Mouse (Mus musculus): ENCODE results near the gene B4galt3. TPM values are rescaled to one million over a fixed set of nuclear protein-coding genes. Genes with fewer than 3 reads are reported as not detected.

B4galt3 gene
- polyA plus RNA-seq, 1 experiment from 2014 or later, result 74.9 TPM

GRCm38 (mm10) chr1:171270573-171270900, 409 bp downstream of the B4galt3 start:
- DNase-seq (ENCODE audit: low spot score) (no peak), ATAC-seq (peak; percentile 73)
- Histone ChIP-seq H3K4me2 (ENCODE audit: low read length) (peak overlapping the region; percentile 95), H3K4me3 (ENCODE audit: low read depth, low read length) (peak overlapping the region; percentile 82), H3K4me1 (ENCODE audit: control insufficient read depth, insufficient read depth, low read length) (peaks cover 12% of the 10 kb centered on the region; the same call in 1 of the 2 replicates), H3K9ac (ENCODE audit: low read length) (peak overlapping the region; percentile 86), H3K27me3 (replicated peaks; ENCODE audit: control insufficient read depth, insufficient read depth, low read length) (no peaks in the 10 kb centered on the region), H3K9me3 (replicated peaks; ENCODE audit: control insufficient read depth, low read length) (no peaks in the 10 kb centered on the region), H3K36me3 (ENCODE audit: control insufficient read depth, insufficient read depth, low read length) (peaks cover 38% of the 10 kb centered on the region), H3K27ac (ENCODE audit: low read depth, low read length) (peak overlapping the region; percentile 58; the same call in 1 of the 2 replicates)
- under 1% methylated on average over 19 of the region's 19 CpGs for WGBS

DNA sequence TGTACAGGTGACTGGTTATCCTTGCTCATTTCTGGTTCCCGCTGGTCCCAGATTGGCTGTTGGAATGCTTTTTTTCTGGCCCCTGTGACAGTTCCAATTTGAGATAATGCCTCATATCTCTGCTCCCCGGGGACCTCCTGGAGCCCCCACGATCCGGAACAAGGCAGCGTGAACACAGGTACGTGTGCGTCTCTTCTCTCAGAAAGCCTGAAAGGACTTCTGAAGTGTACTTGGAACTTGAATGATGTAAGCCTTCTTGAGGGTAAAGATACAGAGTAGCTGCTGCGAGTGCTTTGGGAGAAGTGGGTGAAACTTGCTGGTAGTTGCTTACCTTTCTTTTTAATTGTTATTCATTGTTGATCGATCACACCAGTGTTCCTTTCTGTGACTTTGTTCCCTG, 1.1 kb downstream of the B4galt3 start:
- H3K9ac ChIP-seq (ENCODE audit: low read length), result peak overlapping the region; percentile 86
- DNase-seq (ENCODE audit: low spot score) (no peak), ATAC-seq (no peak)
- H3K27ac ChIP-seq (ENCODE audit: low read depth, low read length), result no peak overlapping the region
- H3K27me3 ChIP-seq (replicated peaks; ENCODE audit: control insufficient read depth, insufficient read depth, low read length), result no peaks in the 10 kb centered on the region
- H3K9me3 ChIP-seq (replicated peaks; ENCODE audit: control insufficient read depth, low read length), result no peaks in the 10 kb centered on the region
- WGBS, result 57% methylated on average over 9 of the region's 9 CpGs
- H3K4me3 ChIP-seq (ENCODE audit: low read depth, low read length), result peak overlapping the region; percentile 82
- H3K36me3 ChIP-seq (ENCODE audit: control insufficient read depth, insufficient read depth, low read length), result peaks cover 44% of the 10 kb centered on the region
- H3K4me2 ChIP-seq (ENCODE audit: low read length), result peak overlapping the region; percentile 95
- peaks cover 12% of the 10 kb centered on the region; the same call in 1 of the 2 replicates for H3K4me1 ChIP-seq (ENCODE audit: control insufficient read depth, insufficient read depth, low read length)

DNA sequence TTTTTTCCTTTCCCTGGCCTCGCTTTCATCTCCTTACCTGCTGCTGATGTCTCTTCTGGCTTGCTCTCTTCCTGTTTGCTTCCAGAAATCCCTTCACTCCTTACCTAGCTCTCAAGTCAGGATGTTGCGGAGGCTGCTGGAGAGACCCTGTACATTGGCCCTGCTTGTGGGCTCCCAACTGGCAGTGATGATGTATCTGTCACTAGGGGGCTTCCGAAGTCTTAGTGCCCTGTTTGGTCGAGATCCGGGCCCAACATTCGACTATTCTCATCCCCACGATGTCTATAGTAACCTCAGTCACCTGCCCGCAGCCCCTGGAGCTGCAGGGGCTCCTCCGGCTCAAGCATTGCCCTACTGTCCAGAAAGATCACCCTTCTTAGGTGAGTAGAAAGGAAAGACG, 1.5 kb downstream of the B4galt3 start:
- Histone ChIP-seq H3K4me3 (ENCODE audit: low read depth, low read length) (no peak overlapping the region), H3K27me3 (replicated peaks; ENCODE audit: control insufficient read depth, insufficient read depth, low read length) (no peaks in the 10 kb centered on the region), H3K36me3 (ENCODE audit: control insufficient read depth, insufficient read depth, low read length) (peaks cover 49% of the 10 kb centered on the region), H3K9me3 (replicated peaks; ENCODE audit: control insufficient read depth, low read length) (no peaks in the 10 kb centered on the region), H3K27ac (ENCODE audit: low read depth, low read length) (no peak overlapping the region), H3K9ac (ENCODE audit: low read length) (no peak overlapping the region), H3K4me1 (ENCODE audit: control insufficient read depth, insufficient read depth, low read length) (peaks cover 12% of the 10 kb centered on the region; the same call in 1 of the 2 replicates), H3K4me2 (ENCODE audit: low read length) (peak overlapping the region; percentile 95; the same call in 1 of the 2 replicates)
- 78% methylated on average over 10 of the region's 10 CpGs for WGBS
- ATAC-seq, result no peak
- no peak for DNase-seq (ENCODE audit: low spot score)

DNA sequence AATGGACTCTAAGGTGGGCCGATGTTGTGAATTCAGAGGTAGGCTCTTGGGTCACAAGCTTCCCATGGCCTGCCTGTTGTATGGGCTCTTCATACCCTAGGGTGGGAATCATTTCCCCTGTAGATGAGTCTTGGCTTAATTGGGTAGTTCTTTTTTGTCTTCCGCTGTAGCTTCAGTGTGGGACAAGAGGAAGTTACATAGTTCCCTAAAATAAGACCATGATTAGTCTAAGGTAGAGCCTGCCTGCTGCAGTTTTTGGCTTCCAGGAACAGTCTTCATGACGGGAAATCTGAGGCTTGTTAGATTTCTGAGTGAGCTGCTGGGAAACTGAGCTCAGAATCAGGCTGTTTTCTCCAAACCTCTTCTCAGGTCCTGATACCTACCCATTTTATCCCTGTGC, 2.0 kb downstream of the B4galt3 start:
- DNase-seq (ENCODE audit: low spot score) (no peak), ATAC-seq (no peak)
- Histone ChIP-seq H3K4me1 (ENCODE audit: control insufficient read depth, insufficient read depth, low read length) (peaks cover 12% of the 10 kb centered on the region; the same call in 1 of the 2 replicates), H3K27me3 (replicated peaks; ENCODE audit: control insufficient read depth, insufficient read depth, low read length) (no peaks in the 10 kb centered on the region), H3K4me3 (ENCODE audit: low read depth, low read length) (no peak overlapping the region), H3K36me3 (ENCODE audit: control insufficient read depth, insufficient read depth, low read length) (peaks cover 53% of the 10 kb centered on the region), H3K9ac (ENCODE audit: low read length) (no peak overlapping the region), H3K9me3 (replicated peaks; ENCODE audit: control insufficient read depth, low read length) (no peaks in the 10 kb centered on the region), H3K4me2 (ENCODE audit: low read length) (no peak overlapping the region), H3K27ac (ENCODE audit: low read depth, low read length) (no peak overlapping the region)
- WGBS, result 92% methylated on average over 3 of the region's 3 CpGs

GRCm38 (mm10) chr1:171274171-171274570, 4.0 kb downstream of the B4galt3 start:
- Histone ChIP-seq H3K9me3 (replicated peaks; ENCODE audit: control insufficient read depth, low read length) (no peaks in the 10 kb centered on the region), H3K4me3 (ENCODE audit: low read depth, low read length) (no peak overlapping the region), H3K4me2 (ENCODE audit: low read length) (no peak overlapping the region), H3K27ac (ENCODE audit: low read depth, low read length) (no peak overlapping the region), H3K4me1 (ENCODE audit: control insufficient read depth, insufficient read depth, low read length) (peaks cover 12% of the 10 kb centered on the region; the same call in 1 of the 2 replicates), H3K36me3 (ENCODE audit: control insufficient read depth, insufficient read depth, low read length) (peaks cover 70% of the 10 kb centered on the region), H3K27me3 (replicated peaks; ENCODE audit: control insufficient read depth, insufficient read depth, low read length) (no peaks in the 10 kb centered on the region), H3K9ac (ENCODE audit: low read length) (no peak overlapping the region)
- 93% methylated on average over 12 of the region's 12 CpGs for WGBS
- no peak for ATAC-seq
- no peak for DNase-seq (ENCODE audit: low spot score)

DNA sequence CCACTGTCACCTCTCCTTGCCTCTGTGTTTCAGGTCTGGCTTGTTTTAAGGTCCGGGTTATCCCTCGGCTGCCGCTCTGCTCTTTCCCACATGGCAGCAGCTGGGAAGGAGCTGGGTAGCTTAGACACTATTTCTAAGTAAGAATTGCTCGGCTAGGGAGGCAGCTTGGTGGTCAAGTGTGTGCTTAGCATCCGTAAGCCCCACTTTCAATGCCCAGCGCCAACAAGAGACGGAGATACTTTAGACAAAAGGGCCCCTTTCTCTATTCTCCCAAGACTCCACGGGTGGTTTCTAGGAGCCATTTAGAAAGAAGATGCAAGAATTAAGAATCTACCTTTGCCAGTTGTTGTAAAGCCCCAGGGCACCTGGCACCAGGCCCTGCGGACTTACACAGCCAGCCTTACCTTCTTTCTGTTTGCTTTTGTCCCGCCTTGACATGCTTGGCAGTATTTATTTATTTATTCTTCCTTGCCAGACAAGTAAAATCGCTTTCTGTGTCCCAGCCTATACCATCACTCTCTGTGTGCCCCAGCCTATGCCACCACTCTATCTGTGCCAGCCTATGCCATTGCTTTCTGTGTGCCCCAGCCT, 5.1 kb downstream of the B4galt3 start:
- Histone ChIP-seq H3K9ac (ENCODE audit: low read length) (no peak overlapping the region), H3K27me3 (replicated peaks; ENCODE audit: control insufficient read depth, insufficient read depth, low read length) (no peaks in the 10 kb centered on the region), H3K9me3 (replicated peaks; ENCODE audit: control insufficient read depth, low read length) (no peaks in the 10 kb centered on the region), H3K4me3 (ENCODE audit: low read depth, low read length) (no peak overlapping the region), H3K4me2 (ENCODE audit: low read length) (no peak overlapping the region), H3K36me3 (ENCODE audit: control insufficient read depth, insufficient read depth, low read length) (peaks cover 70% of the 10 kb centered on the region), H3K4me1 (ENCODE audit: control insufficient read depth, insufficient read depth, low read length) (peaks cover 13% of the 10 kb centered on the region), H3K27ac (ENCODE audit: low read depth, low read length) (no peak overlapping the region)
- DNase-seq (ENCODE audit: low spot score) (no peak), ATAC-seq (no peak)
- WGBS, result 76% methylated on average over 11 of the region's 11 CpGs

GRCm38 (mm10) chr1:171276110-171276748, 6.1 kb downstream of the B4galt3 start:
- H3K36me3 ChIP-seq (ENCODE audit: control insufficient read depth, insufficient read depth, low read length), result peaks cover 70% of the 10 kb centered on the region
- no peaks in the 10 kb centered on the region for H3K9me3 ChIP-seq (replicated peaks; ENCODE audit: control insufficient read depth, low read length)
- H3K9ac ChIP-seq (ENCODE audit: low read length), result no peak overlapping the region
- 92% methylated on average over 14 of the region's 14 CpGs for WGBS
- DNase-seq (ENCODE audit: low spot score), result no peak
- no peak overlapping the region for H3K27ac ChIP-seq (ENCODE audit: low read depth, low read length)
- H3K4me3 ChIP-seq (ENCODE audit: low read depth, low read length), result no peak overlapping the region
- no peaks in the 10 kb centered on the region for H3K27me3 ChIP-seq (replicated peaks; ENCODE audit: control insufficient read depth, insufficient read depth, low read length)
- no peak for ATAC-seq
- no peak overlapping the region for H3K4me2 ChIP-seq (ENCODE audit: low read length)
- peaks cover 12% of the 10 kb centered on the region for H3K4me1 ChIP-seq (ENCODE audit: control insufficient read depth, insufficient read depth, low read length)

DNA sequence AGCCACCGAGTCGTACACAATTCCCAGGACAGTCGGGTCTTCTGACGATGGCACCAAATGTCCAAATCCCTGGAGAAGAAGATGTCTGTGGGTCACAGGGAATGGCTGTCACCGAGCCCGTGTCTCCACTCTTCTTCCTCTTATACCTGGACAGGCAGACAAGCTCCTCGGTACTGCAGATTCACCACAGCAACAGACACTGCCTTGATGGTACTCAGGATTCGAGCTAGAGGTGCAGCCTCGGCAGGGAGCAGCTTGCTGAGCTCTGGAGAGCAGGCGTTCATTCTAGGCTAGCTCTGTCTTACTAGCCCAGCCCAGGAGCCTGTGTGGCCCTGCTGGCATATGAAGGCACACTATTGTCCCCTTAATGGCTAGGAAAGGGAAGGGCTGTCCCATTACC, 7.6 kb downstream of the B4galt3 start:
- Histone ChIP-seq H3K36me3 (ENCODE audit: control insufficient read depth, insufficient read depth, low read length) (peaks cover 69% of the 10 kb centered on the region), H3K4me1 (ENCODE audit: control insufficient read depth, insufficient read depth, low read length) (peaks cover 11% of the 10 kb centered on the region), H3K4me3 (ENCODE audit: low read depth, low read length) (no peak overlapping the region), H3K4me2 (ENCODE audit: low read length) (no peak overlapping the region), H3K27ac (ENCODE audit: low read depth, low read length) (no peak overlapping the region), H3K27me3 (replicated peaks; ENCODE audit: control insufficient read depth, insufficient read depth, low read length) (no peaks in the 10 kb centered on the region), H3K9ac (ENCODE audit: low read length) (no peak overlapping the region), H3K9me3 (replicated peaks; ENCODE audit: control insufficient read depth, low read length) (no peaks in the 10 kb centered on the region)
- ATAC-seq, result no peak
- DNase-seq (ENCODE audit: low spot score), result no peak
- WGBS, result 86% methylated on average over 10 of the region's 10 CpGs

DNA sequence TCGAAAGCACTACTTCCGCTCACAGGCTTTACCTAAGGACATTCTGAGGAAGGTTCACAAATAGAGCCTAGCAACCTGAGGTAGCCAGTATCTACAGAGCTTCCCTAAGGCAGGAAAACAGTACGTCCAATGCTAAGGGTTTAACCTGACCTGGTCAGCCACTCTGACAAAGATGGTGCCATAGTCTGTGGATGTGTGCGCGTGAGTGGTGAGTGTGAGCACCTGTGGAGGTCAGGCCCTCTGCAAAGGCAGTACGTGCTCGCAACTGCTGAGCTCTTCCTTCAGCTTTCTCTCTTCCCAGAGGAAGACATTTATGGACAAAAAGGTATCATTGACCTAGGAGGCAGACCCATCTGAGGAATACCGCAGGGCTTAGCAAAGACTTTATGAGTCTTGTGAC, 8.3 kb downstream of the B4galt3 start:
- no peak for DNase-seq (ENCODE audit: low spot score)

More for the DNA sequence above, 8.3 kb downstream of the B4galt3 start:
- WGBS, result 92% methylated on average over 8 of the region's 8 CpGs
- Histone ChIP-seq H3K4me1 (ENCODE audit: control insufficient read depth, insufficient read depth, low read length) (peaks cover 11% of the 10 kb centered on the region), H3K9ac (ENCODE audit: low read length) (no peak overlapping the region), H3K4me2 (ENCODE audit: low read length) (no peak overlapping the region), H3K27me3 (replicated peaks; ENCODE audit: control insufficient read depth, insufficient read depth, low read length) (no peaks in the 10 kb centered on the region), H3K4me3 (ENCODE audit: low read depth, low read length) (no peak overlapping the region), H3K9me3 (replicated peaks; ENCODE audit: control insufficient read depth, low read length) (no peaks in the 10 kb centered on the region), H3K36me3 (ENCODE audit: control insufficient read depth, insufficient read depth, low read length) (peaks cover 67% of the 10 kb centered on the region), H3K27ac (ENCODE audit: low read depth, low read length) (no peak overlapping the region)
- ATAC-seq, result no peak

Data from forebrain, embryonic 14.5 days (tissue).